Mouse (Mus musculus): ENCODE measurements at regions not wholly inside any gene's neighbourhood (a gene's known extent, or its start where the extent isn't known, plus 50 kb on each side); places are given as distances from the start of the nearest gene placed in this dataset.

- DNase-seq, result no peak
These were observed 246.5 kb downstream of the Irs2 start for GRCm38 (mm10) chr8:10761694-10762305.

- DNase-seq, result peak; percentile 21 to 27
These were observed 247.2 kb downstream of the Irs2 start for GRCm38 (mm10) chr8:10760851-10761693.

GRCm38 (mm10) chr8:10760231-10760630, 248.0 kb downstream of the Irs2 start:
- no peak for DNase-seq

GRCm38 (mm10) chr8:10758151-10758550, 250.1 kb downstream of the Irs2 start:
- no peak for DNase-seq

GRCm38 (mm10) chr8:10754986-10755308, 253.3 kb downstream of the Irs2 start:
- DNase-seq, result no peak

- no peak for DNase-seq
These were observed 253.8 kb downstream of the Irs2 start for GRCm38 (mm10) chr8:10754232-10754985.

DNA sequence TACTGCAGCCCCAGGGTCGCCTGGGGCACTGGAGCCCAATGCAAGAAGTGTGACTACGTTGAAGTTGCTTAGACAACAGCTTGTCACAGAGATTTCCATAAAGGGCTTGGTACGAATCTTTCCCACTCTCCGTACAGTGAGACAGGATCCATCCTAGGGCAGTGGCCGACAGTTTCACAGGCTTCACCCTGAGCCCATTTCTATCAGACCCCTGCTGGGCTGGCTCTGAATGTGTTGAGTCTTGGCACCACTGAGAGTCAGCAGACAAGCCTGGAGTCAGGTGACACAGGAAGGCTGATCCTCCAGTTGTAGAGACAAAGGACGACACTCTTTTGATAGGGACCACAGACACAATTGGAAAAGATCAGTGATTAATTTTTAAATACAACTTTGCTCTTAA, 255.2 kb downstream of the Irs2 start:
- no peak for DNase-seq

GRCm38 (mm10) chr8:10747150-10747549, 261.1 kb downstream of the Irs2 start:
- DNase-seq, result peak in 1 of 2 experiments; percentile 5

DNA sequence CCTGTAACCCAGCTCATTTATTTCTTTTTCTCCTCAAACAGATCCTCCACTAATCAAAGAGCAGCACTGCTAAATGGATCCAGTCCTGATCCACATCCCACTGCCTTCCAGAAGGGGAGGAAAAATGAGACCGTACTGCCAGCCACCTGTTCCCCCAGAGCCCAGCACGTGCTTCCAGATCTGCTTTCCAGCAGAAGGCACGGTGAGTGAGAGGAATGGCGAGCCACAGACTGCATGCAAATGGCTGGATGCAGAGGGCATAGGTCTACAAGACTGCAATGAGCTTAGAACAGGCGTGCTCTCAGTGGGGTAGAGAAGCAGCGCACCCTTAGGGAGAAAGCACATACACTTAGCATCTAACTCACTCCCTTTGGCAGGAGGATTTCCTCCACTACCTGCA, 265.0 kb downstream of the Irs2 start:
- no peak for DNase-seq

- DNase-seq, result no peak
These were observed 267.4 kb downstream of the Irs2 start for GRCm38 (mm10) chr8:10740837-10741236.

- no peak for DNase-seq
These were observed 269.7 kb downstream of the Irs2 start for GRCm38 (mm10) chr8:10738486-10739081.

DNA sequence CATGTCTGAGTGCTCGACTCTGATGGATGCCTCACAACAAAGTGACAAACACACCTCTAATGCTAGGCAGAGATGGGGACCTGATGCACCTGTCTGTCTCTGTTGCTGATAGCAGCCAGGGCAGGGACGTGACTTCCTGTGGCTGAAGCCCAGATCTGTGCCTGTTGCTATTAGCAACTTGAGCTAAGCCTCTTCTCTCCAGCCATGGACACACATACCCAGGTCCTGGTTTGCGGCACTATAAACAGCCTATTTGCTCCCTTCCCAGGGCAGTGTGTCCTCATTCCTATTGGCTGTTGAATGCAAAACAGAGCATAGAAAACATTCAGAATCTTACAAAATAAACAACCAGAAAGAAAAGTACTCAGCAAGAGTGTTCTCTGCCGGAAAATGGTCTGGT, 273.5 kb downstream of the Irs2 start:
- no peak for DNase-seq

DNA sequence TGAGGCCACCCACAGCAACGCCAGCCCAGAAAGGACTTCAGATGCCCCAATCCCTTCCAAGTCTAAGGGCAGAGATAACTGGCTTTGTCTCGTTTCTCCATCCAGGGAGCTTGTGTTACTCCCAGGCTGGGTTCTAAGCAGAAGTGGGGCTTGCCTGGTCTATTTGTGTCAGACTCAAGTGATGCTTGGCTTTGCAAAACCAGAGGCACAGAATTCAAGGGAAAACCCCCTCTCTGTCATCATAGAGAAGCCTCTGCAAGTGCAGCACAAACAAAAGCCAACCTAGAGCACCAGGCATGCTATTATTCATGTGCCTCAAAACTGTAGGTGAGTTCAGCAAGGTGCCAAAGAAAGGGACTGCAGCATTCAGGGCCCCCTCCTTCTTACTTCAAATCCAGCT, 284.9 kb downstream of the Irs2 start:
- no peak for DNase-seq

GRCm38 (mm10) chr8:10722742-10723141, 285.5 kb downstream of the Irs2 start:
- no peak for DNase-seq

DNA sequence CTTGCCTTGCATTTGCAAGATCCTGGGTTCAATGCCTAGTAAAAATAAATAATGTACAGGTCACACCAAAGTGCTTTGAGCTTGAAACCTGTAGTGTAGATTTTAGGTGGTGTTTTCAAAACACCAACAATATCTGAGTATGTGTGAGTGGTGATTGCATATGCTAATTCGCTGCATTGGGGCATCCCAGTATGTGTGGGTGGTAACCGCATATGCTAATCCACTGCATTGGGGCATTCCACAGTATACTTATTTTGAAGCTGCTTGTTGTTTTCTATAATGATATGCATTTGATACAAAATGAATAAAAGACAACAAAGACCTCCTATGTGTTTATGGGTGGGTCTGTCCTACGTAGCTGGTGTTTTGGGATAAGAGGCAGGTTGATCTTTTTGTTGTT, 285.9 kb downstream of the Irs2 start:
- no peak for DNase-seq

- no peak for DNase-seq
These were observed 287.0 kb downstream of the Irs2 start for GRCm38 (mm10) chr8:10721146-10721862.

- DNase-seq, result no peak
These were observed 287.9 kb downstream of the Irs2 start for GRCm38 (mm10) chr8:10720398-10720797.

DNA sequence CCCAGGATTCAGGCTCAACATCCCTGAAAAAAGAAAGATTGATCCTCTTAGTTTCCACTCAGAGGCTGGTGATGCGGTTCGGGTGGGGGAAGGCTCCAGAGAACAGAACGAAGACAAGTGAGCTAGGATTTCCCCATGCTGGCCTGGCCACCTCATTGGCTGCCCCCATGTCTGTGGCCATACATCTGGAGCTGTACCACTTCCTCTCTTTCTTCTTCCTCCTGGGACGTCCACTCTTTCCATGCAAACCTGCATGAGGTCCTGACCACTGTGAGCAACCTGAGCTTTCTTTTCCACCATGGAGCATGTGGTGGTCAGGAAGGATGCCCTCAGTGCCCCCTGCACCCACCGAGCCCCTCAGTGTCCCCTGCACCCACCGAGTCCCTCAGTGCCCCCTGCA, 288.8 kb downstream of the Irs2 start:
- no peak for DNase-seq

DNA sequence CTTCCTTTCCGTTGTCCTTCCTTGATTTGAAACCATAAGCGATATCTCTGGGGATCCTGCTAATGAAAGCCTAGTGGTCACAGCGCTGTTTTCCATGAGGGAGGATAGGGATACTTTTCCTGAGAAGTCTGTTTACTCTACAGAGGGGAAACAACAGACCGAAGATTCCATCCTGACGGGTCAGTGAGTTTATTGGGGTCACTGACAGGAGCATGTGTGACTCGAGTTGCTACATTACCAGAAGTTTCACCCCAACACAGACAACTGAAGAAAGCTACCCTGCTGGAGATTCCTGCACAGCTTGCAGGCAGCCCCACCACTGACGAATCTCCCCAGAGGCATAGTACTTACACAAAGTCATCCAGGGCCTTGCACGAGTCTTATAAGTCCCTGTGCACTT, 291.0 kb downstream of the Irs2 start:
- DNase-seq, result no peak

DNA sequence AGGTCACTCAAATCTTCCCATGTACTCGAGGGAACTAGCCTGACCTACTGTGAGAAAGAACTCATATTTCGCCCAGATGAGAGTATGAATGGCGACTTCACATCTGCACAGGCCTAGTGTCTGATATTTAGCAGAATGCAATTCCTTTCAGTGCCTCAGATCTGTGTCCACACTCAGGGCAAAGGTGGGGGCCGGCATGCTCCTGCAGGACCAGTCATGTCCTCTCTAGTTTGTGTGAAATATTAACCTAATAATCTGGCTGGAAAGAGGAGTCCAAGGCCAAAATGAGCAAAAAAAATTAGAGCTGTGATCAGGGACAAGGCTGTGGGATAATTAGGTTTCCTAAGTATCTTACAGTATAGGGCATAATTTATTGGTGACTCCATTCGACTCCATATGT, 292.1 kb downstream of the Irs2 start:
- peak; percentile 33 to 62 for DNase-seq

DNA sequence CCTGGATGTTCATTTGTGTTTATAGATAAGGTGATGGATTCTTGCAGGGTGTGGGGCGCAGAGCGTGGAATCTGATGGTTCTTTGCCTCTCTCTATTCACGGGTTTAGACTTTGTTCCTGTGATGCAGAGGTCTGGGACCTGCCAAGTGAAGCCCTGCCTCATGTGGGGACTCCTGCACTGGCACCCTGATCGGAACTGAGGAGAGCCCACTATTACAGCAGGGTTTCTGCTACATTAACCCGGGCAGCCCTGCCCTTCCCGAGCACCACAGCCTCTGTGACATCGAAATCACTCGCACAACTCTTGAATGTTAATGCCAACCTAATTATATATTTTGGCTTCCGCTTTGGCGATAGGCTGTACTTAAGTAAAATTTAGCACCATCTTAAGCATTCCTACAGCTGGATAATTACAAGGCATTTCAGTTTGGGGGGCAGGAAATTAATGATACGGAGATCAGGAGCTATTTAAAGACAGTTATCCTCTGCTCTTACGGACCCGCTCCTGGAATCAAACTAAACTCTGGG, 294.7 kb downstream of the Irs2 start:
- DNase-seq, result no peak

GRCm38 (mm10) chr8:10712118-10712689, 296.1 kb downstream of the Irs2 start:
- DNase-seq, result no peak
